Mouse (Mus musculus): ENCODE data around the gene Il1rapl2. TPM values are rescaled to one million over a fixed set of nuclear protein-coding genes. Genes with fewer than 3 reads are reported as not detected.

Gene Il1rapl2
- polyA plus RNA-seq, 1 experiment from 2014 or later = 0.37 TPM

GRCm38 (mm10) chrX:137755537-137755936, 185.1 kb downstream of the Il1rapl2 start:
- H3K9ac ChIP-seq (ENCODE audit: low read depth, low read length) = no peak overlapping the region
- no peak for ATAC-seq (ENCODE audit: low FRiP score)
- WGBS = 60% methylated on average over 3 of the region's 3 CpGs

GRCm38 (mm10) chrX:137805484-137806200, 235.2 kb downstream of the Il1rapl2 start:
- H3K4me3 ChIP-seq (ENCODE audit: low read depth, low read length) = no peak overlapping the region
- no peaks in the 10 kb centered on the region for H3K9me3 ChIP-seq (ENCODE audit: control insufficient read depth, low read length)
- no peaks in the 10 kb centered on the region for H3K27me3 ChIP-seq (ENCODE audit: control insufficient read depth, insufficient read depth, low read length)
- no peaks in the 10 kb centered on the region for H3K36me3 ChIP-seq (ENCODE audit: control insufficient read depth, insufficient read depth, low read length)
- no peak overlapping the region for H3K9ac ChIP-seq (ENCODE audit: low read depth, low read length)
- ATAC-seq (ENCODE audit: low FRiP score) (peak; percentile 91), DNase-seq (ENCODE audit: low spot score) (peak; percentile 18)
- no peaks in the 10 kb centered on the region for H3K4me1 ChIP-seq (replicated peaks; ENCODE audit: control insufficient read depth, insufficient read depth, low read length)
- H3K27ac ChIP-seq (ENCODE audit: low read depth, low read length) = peak overlapping the region; percentile 62
- 46% methylated on average over 6 of the region's 6 CpGs for WGBS
- H3K4me2 ChIP-seq (replicated peaks; ENCODE audit: low read depth, low read length) = no peak overlapping the region; the same call in 1 of the 2 replicates

More at GRCm38 (mm10) chrX:137755537-137755936, 185.1 kb downstream of the Il1rapl2 start:
- Histone ChIP-seq H3K4me1 (replicated peaks; ENCODE audit: control insufficient read depth, insufficient read depth, low read length) (no peaks in the 10 kb centered on the region), H3K9me3 (ENCODE audit: control insufficient read depth, low read length) (no peaks in the 10 kb centered on the region), H3K4me2 (replicated peaks; ENCODE audit: low read depth, low read length) (no peak overlapping the region), H3K27ac (ENCODE audit: low read depth, low read length) (no peak overlapping the region), H3K4me3 (ENCODE audit: low read depth, low read length) (no peak overlapping the region), H3K36me3 (ENCODE audit: control insufficient read depth, insufficient read depth, low read length) (no peaks in the 10 kb centered on the region), H3K27me3 (ENCODE audit: control insufficient read depth, insufficient read depth, low read length) (no peaks in the 10 kb centered on the region)
- no peak for DNase-seq (ENCODE audit: low spot score)

- no peak overlapping the region for H3K4me3 ChIP-seq (ENCODE audit: low read depth, low read length)
- no peaks in the 10 kb centered on the region for H3K4me1 ChIP-seq (replicated peaks; ENCODE audit: control insufficient read depth, insufficient read depth, low read length)
- no peaks in the 10 kb centered on the region for H3K27me3 ChIP-seq (ENCODE audit: control insufficient read depth, insufficient read depth, low read length)
- peak overlapping the region; percentile 62 for H3K27ac ChIP-seq (ENCODE audit: low read depth, low read length)
- H3K9ac ChIP-seq (ENCODE audit: low read depth, low read length) = no peak overlapping the region
- DNase-seq (ENCODE audit: low spot score) = peak; percentile 25
- H3K36me3 ChIP-seq (ENCODE audit: control insufficient read depth, insufficient read depth, low read length) = no peaks in the 10 kb centered on the region
- no peaks in the 10 kb centered on the region for H3K9me3 ChIP-seq (ENCODE audit: control insufficient read depth, low read length)
- WGBS = 39% methylated on average over 4 of the region's 4 CpGs
- peak; percentile 93 for ATAC-seq (ENCODE audit: low FRiP score)
- H3K4me2 ChIP-seq (replicated peaks; ENCODE audit: low read depth, low read length) = no peak overlapping the region
Measured at GRCm38 (mm10) chrX:137806231-137807114, 236.1 kb downstream of the Il1rapl2 start.

GRCm38 (mm10) chrX:137809526-137809925, 239.1 kb downstream of the Il1rapl2 start:
- 74% methylated on average over 3 of the region's 3 CpGs for WGBS
- Histone ChIP-seq H3K4me1 (replicated peaks; ENCODE audit: control insufficient read depth, insufficient read depth, low read length) (no peaks in the 10 kb centered on the region), H3K36me3 (ENCODE audit: control insufficient read depth, insufficient read depth, low read length) (no peaks in the 10 kb centered on the region), H3K9me3 (ENCODE audit: control insufficient read depth, low read length) (no peaks in the 10 kb centered on the region), H3K27me3 (ENCODE audit: control insufficient read depth, insufficient read depth, low read length) (no peaks in the 10 kb centered on the region), H3K27ac (ENCODE audit: low read depth, low read length) (no peak overlapping the region), H3K4me2 (replicated peaks; ENCODE audit: low read depth, low read length) (no peak overlapping the region), H3K4me3 (ENCODE audit: low read depth, low read length) (no peak overlapping the region), H3K9ac (ENCODE audit: low read depth, low read length) (no peak overlapping the region)
- DNase-seq (ENCODE audit: low spot score) (no peak), ATAC-seq (ENCODE audit: low FRiP score) (no peak)

GRCm38 (mm10) chrX:137812151-137812550, 241.7 kb downstream of the Il1rapl2 start:
- no peak for DNase-seq (ENCODE audit: low spot score)
- no peak overlapping the region for H3K9ac ChIP-seq (ENCODE audit: low read depth, low read length)

GRCm38 (mm10) chrX:137848936-137849335, 278.5 kb downstream of the Il1rapl2 start:
- no peaks in the 10 kb centered on the region for H3K36me3 ChIP-seq (ENCODE audit: control insufficient read depth, insufficient read depth, low read length)
- no peak overlapping the region for H3K4me2 ChIP-seq (replicated peaks; ENCODE audit: low read depth, low read length)
- DNase-seq (ENCODE audit: low spot score) = no peak
- 75% methylated on average over 3 of the region's 3 CpGs for WGBS
- ATAC-seq (ENCODE audit: low FRiP score) = no peak
- no peak overlapping the region for H3K9ac ChIP-seq (ENCODE audit: low read depth, low read length)
- H3K27me3 ChIP-seq (ENCODE audit: control insufficient read depth, insufficient read depth, low read length) = no peaks in the 10 kb centered on the region
- H3K27ac ChIP-seq (ENCODE audit: low read depth, low read length) = no peak overlapping the region
- no peaks in the 10 kb centered on the region for H3K4me1 ChIP-seq (replicated peaks; ENCODE audit: control insufficient read depth, insufficient read depth, low read length)
- H3K4me3 ChIP-seq (ENCODE audit: low read depth, low read length) = no peak overlapping the region
- no peaks in the 10 kb centered on the region for H3K9me3 ChIP-seq (ENCODE audit: control insufficient read depth, low read length)

More at GRCm38 (mm10) chrX:137812151-137812550, 241.7 kb downstream of the Il1rapl2 start:
- Histone ChIP-seq H3K4me3 (ENCODE audit: low read depth, low read length) (no peak overlapping the region), H3K27me3 (ENCODE audit: control insufficient read depth, insufficient read depth, low read length) (no peaks in the 10 kb centered on the region), H3K4me1 (replicated peaks; ENCODE audit: control insufficient read depth, insufficient read depth, low read length) (no peaks in the 10 kb centered on the region), H3K4me2 (replicated peaks; ENCODE audit: low read depth, low read length) (no peak overlapping the region), H3K36me3 (ENCODE audit: control insufficient read depth, insufficient read depth, low read length) (no peaks in the 10 kb centered on the region), H3K9me3 (ENCODE audit: control insufficient read depth, low read length) (no peaks in the 10 kb centered on the region), H3K27ac (ENCODE audit: low read depth, low read length) (no peak overlapping the region)
- 95% methylated on average over 1 of the region's 1 CpGs for WGBS
- ATAC-seq (ENCODE audit: low FRiP score) = no peak

GRCm38 (mm10) chrX:137923490-137923889, 353.1 kb downstream of the Il1rapl2 start:
- Histone ChIP-seq H3K27me3 (ENCODE audit: control insufficient read depth, insufficient read depth, low read length) (no peaks in the 10 kb centered on the region), H3K36me3 (ENCODE audit: control insufficient read depth, insufficient read depth, low read length) (no peaks in the 10 kb centered on the region), H3K4me1 (replicated peaks; ENCODE audit: control insufficient read depth, insufficient read depth, low read length) (no peaks in the 10 kb centered on the region), H3K4me2 (replicated peaks; ENCODE audit: low read depth, low read length) (no peak overlapping the region), H3K27ac (ENCODE audit: low read depth, low read length) (no peak overlapping the region), H3K4me3 (ENCODE audit: low read depth, low read length) (no peak overlapping the region), H3K9me3 (ENCODE audit: control insufficient read depth, low read length) (no peaks in the 10 kb centered on the region), H3K9ac (ENCODE audit: low read depth, low read length) (no peak overlapping the region)
- ATAC-seq (ENCODE audit: low FRiP score) (no peak), DNase-seq (ENCODE audit: low spot score) (no peak)

GRCm38 (mm10) chrX:137926835-137927234, 356.4 kb downstream of the Il1rapl2 start:
- WGBS = 63% methylated on average over 2 of the region's 2 CpGs
- no peaks in the 10 kb centered on the region for H3K9me3 ChIP-seq (ENCODE audit: control insufficient read depth, low read length)
- H3K9ac ChIP-seq (ENCODE audit: low read depth, low read length) = no peak overlapping the region
- no peaks in the 10 kb centered on the region for H3K27me3 ChIP-seq (ENCODE audit: control insufficient read depth, insufficient read depth, low read length)
- ATAC-seq (ENCODE audit: low FRiP score) (no peak), DNase-seq (ENCODE audit: low spot score) (no peak)
- no peak overlapping the region for H3K4me3 ChIP-seq (ENCODE audit: low read depth, low read length)
- H3K4me1 ChIP-seq (replicated peaks; ENCODE audit: control insufficient read depth, insufficient read depth, low read length) = no peaks in the 10 kb centered on the region
- no peak overlapping the region for H3K27ac ChIP-seq (ENCODE audit: low read depth, low read length)
- no peak overlapping the region for H3K4me2 ChIP-seq (replicated peaks; ENCODE audit: low read depth, low read length)
- no peaks in the 10 kb centered on the region for H3K36me3 ChIP-seq (ENCODE audit: control insufficient read depth, insufficient read depth, low read length)
